Mouse (Mus musculus) thymus, adult 2 months (tissue): ENCODE results near the gene Rdh16f2. TPM values are rescaled to one million over a fixed set of nuclear protein-coding genes. Genes with fewer than 3 reads are reported as not detected.
"Not testable (repeated sequence)": the region's sequence is repeated elsewhere in the genome, so short reads cannot be mapped to it uniquely, and the experiment has no call there.

ENCODE experiments used
- DNase-seq: peaks from one replicate; pipeline ENCODE4 v3.0.0; 2021
- H3K27ac ChIP-seq: fragments of 200-500 bp; 2 replicates; pipeline ENCODE4 v1.5.1; 2012; ENCODE audit warnings: low read length, control low read depth; ENCODE audit not compliant: control insufficient read depth, insufficient read depth
- H3K27me3 ChIP-seq: fragments of 200-500 bp; 2 replicates; pipeline ENCODE4 v1.6.1; 2012; ENCODE audit warnings: mild to moderate bottlenecking, low read length, moderate library complexity, mixed read lengths; ENCODE audit not compliant: control insufficient read depth, insufficient read depth
- H3K36me3 ChIP-seq: fragments of 200-500 bp; 2 replicates; pipeline ENCODE4 v1.6.1; 2012; ENCODE audit warnings: mild to moderate bottlenecking, low read length, moderate library complexity; ENCODE audit not compliant: control insufficient read depth, insufficient read depth
- H3K4me1 ChIP-seq: fragments of 200-500 bp; replicated peaks from 2 replicates; pipeline ENCODE4 v1.6.1; 2012; ENCODE audit warnings: low read length; ENCODE audit not compliant: control insufficient read depth, insufficient read depth
- H3K4me3 ChIP-seq: fragments of 200-500 bp; 2 replicates; pipeline ENCODE4 v1.5.1; 2012; ENCODE audit warnings: mild to moderate bottlenecking, low read length, control low read depth, moderate library complexity; ENCODE audit not compliant: control insufficient read depth, insufficient read depth
- CTCF ChIP-seq: fragments of 200-500 bp; IDR thresholded peaks from 2 replicates; pipeline ENCODE4 v1.5.1; 2012; ENCODE audit warnings: mild to moderate bottlenecking, control low read depth, low read length, moderate library complexity, borderline replicate concordance; ENCODE audit not compliant: control insufficient read depth, poor library complexity, insufficient read depth; ENCODE audit errors: extremely low read depth
- POLR2A ChIP-seq: fragments of 200-500 bp; IDR thresholded peaks from 2 replicates; pipeline ENCODE4 v1.6.1; 2012; ENCODE audit warnings: mild to moderate bottlenecking, low read length, control low read depth, moderate library complexity; ENCODE audit not compliant: control insufficient read depth, poor library complexity, insufficient read depth; ENCODE audit errors: extremely low read depth
- WGBS: fragments of 180-500 bp; shearing (Covaris S2); methylation state at CpG from one replicate; pipeline ENCODE4 v1.1.7; 2018; 5-methylcytosine and 5-hydroxymethylcytosine counted together
- polyA plus RNA-seq: library from polyadenylated mRNA; depleted of rRNA; stranded (reverse); fragments of >200 nt; gene quantifications from 2 replicates; pipeline ENCODE4 v1.2.3, GENCODE M21; 2012; rRNA removed

Rdh16f2 gene
- 0.32 TPM in 1 of 2 replicates, not detected in the other for polyA plus RNA-seq

DNA sequence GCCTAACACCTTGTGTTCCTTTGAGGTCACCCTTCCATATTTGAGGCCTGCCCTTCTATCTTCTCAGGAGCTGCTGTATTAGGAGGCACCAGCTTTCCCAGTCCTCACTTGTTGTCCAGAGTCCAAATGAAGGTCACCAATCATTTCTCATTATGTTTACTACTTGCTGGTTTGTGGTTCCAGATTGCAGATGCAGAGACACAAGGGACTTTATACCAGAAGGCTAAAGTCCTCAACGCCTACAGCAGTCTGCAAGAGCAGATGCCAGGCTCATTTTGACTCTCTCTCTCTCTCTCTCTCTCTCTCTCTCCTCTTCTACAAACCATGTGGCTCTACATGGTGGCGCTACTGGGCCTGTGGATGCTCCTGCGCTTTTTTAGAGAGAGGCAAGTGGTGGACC lies at the start of gene Rdh16f2:
Rdh16f2 (plus strand) TSS at position 243 of the 400 bp plus-strand sequence.
- Histone ChIP-seq H3K27me3 (no peaks in the 10 kb centered on the region), H3K27ac (no peak within 1 kb of the TSS), H3K36me3 (no peaks in the 10 kb centered on the region), H3K4me3 (no peak within 1 kb of the TSS), H3K4me1 (no peaks in the 10 kb centered on the region)
- DNase-seq: no peak
- WGBS: 89% methylated on average over 3 of the region's 3 CpGs
- no peak for TF ChIP-seq CTCF
- TF ChIP-seq POLR2A: no peak

- H3K27me3 ChIP-seq, H3K4me3 ChIP-seq, H3K27ac ChIP-seq, H3K4me1 ChIP-seq, DNase-seq, H3K36me3 ChIP-seq: not testable (repeated sequence)
- 86% methylated on average over 4 of the region's 4 CpGs for WGBS
These were observed 48.9 kb upstream of the Rdh16f2 start for GRCm38 (mm10) chr10:127817268-127817910.

DNA sequence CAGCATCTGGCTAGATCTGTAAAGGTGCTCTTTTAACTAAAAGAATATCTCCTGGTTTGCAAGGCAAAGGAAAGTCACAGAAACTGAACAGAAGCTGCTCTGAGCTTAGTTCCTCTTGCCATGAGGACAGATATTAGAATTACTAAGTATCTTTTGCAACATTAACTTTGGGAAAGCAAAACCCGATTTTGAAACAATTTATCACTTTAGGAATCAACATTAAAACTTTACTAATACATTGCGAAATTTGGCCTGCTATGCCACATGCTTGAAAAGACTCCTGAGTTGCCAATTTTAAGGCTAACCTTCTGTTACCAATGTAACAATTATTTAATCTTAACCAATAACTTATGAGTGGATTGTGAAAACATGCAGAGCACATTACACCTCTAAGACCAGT lies 44.5 kb upstream of the Rdh16f2 start:
- H3K36me3 ChIP-seq, DNase-seq, H3K4me1 ChIP-seq, H3K4me3 ChIP-seq, H3K27ac ChIP-seq, H3K27me3 ChIP-seq: not testable (repeated sequence)
- WGBS: 95% methylated on average over 2 of the region's 2 CpGs

DNA sequence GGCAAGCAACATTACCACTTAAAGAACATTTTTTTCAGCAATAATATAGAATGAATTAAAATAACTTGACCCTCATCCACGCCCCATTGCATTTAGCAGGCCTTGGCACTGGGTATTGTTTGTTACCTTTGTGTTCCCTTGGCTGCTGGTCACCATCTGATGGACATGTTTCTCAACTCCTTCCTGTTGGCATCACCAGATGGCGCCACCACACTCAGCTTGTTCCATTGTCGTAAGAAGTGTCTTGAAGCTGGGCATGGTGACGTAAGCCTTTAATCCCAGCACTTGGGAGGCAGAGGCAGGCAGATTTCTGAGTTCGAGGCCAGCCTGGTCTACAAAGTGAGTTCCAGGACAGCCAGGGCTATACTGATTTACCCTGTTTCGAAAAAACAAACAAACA lies 40.9 kb upstream of the Rdh16f2 start:
- TF ChIP-seq CTCF (no peak), POLR2A (no peak)
- H3K4me1 ChIP-seq: no peaks in the 10 kb centered on the region
- WGBS: 76% methylated on average over 6 of the region's 6 CpGs
- H3K27me3 ChIP-seq: no peaks in the 10 kb centered on the region
- H3K4me3 ChIP-seq: no peak overlapping the region
- no peaks in the 10 kb centered on the region for H3K36me3 ChIP-seq
- H3K27ac ChIP-seq: no peak overlapping the region
- no peak for DNase-seq

GRCm38 (mm10) chr10:127829121-127829520 lies 37.2 kb upstream of the Rdh16f2 start:
- no peaks in the 10 kb centered on the region for H3K4me1 ChIP-seq
- no peak overlapping the region for H3K4me3 ChIP-seq
- no peaks in the 10 kb centered on the region for H3K27me3 ChIP-seq
- no peak overlapping the region for H3K27ac ChIP-seq
- TF ChIP-seq CTCF: no peak
- no peak for TF ChIP-seq POLR2A
- no peak for DNase-seq
- 80% methylated on average over 3 of the region's 3 CpGs for WGBS
- no peaks in the 10 kb centered on the region for H3K36me3 ChIP-seq

- H3K36me3 ChIP-seq, H3K27ac ChIP-seq, H3K4me3 ChIP-seq, DNase-seq, H3K27me3 ChIP-seq, H3K4me1 ChIP-seq: not testable (repeated sequence)
- 98% methylated on average over 1 of the region's 1 CpGs for WGBS
These were observed 32.1 kb upstream of the Rdh16f2 start for GRCm38 (mm10) chr10:127834186-127834585.

DNA sequence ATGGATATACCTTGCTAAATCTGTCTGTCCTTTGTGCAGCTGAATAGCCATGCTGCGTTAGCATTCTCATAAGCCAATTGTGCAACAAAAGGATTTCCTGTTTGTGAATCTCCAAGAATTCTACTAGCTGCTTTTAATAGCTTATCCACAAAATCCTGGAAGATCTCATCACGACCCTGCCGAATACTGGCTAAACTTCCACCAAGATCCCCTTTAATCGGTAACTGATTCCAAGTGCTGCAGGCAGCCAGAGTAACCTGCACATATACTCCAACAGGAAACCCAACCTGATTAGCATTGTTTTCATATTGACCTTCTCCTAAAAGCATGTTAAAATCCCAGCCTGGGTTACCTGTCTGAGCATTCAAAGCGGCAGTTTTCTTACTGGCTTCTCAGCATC lies 31.0 kb upstream of the Rdh16f2 start:
- DNase-seq: no peak
- TF ChIP-seq CTCF (no peak), POLR2A (no peak)
- no peak overlapping the region for H3K27ac ChIP-seq
- H3K27me3 ChIP-seq: no peaks in the 10 kb centered on the region
- H3K4me3 ChIP-seq: no peak overlapping the region
- WGBS: 84% methylated on average over 5 of the region's 5 CpGs
- no peaks in the 10 kb centered on the region for H3K36me3 ChIP-seq
- H3K4me1 ChIP-seq: no peaks in the 10 kb centered on the region

- H3K4me3 ChIP-seq, H3K27me3 ChIP-seq, H3K36me3 ChIP-seq, DNase-seq, H3K27ac ChIP-seq, H3K4me1 ChIP-seq: not testable (repeated sequence)
- WGBS: 94% methylated on average over 5 of the region's 5 CpGs
These were observed 28.5 kb upstream of the Rdh16f2 start for GRCm38 (mm10) chr10:127837793-127838192.
